Mouse (Mus musculus) brain, embryonic 14.5 days (tissue): ENCODE results near the gene Hebp1. TPM values are rescaled to one million over a fixed set of nuclear protein-coding genes. Genes with fewer than 3 reads are reported as not detected.

Experiments used
- DNase-seq: peaks from one replicate; pipeline ENCODE4 v3.0.0-alpha.2; 2011; ENCODE audit warnings: low read depth
- CTCF ChIP-seq: fragments of 200-500 bp; IDR thresholded peaks from 2 replicates; pipeline ENCODE4 v1.5.1; 2012; ENCODE audit warnings: inconsistent platforms, mild to moderate bottlenecking, moderate library complexity, borderline replicate concordance; ENCODE audit not compliant: insufficient read depth, insufficient read length; ENCODE audit errors: extremely low read depth
- POLR2A ChIP-seq: fragments of 200-500 bp; IDR thresholded peaks from 2 replicates; pipeline ENCODE4 v1.6.1; 2012; ENCODE audit warnings: mild to moderate bottlenecking, inconsistent platforms, borderline replicate concordance; ENCODE audit not compliant: poor library complexity, insufficient read depth, insufficient read length, severe bottlenecking; ENCODE audit errors: extremely low read depth
- polyA plus RNA-seq: library from polyadenylated mRNA; depleted of rRNA; stranded (reverse); fragments of >200 nt; gene quantifications from 2 replicates; pipeline ENCODE4 v1.2.3, GENCODE M21; 2012; rRNA removed

Hebp1 gene
- polyA plus RNA-seq, 1 experiment: 7.2 TPM

GRCm38 (mm10) chr6:135102736-135103303 lies 95.0 kb downstream of the Hebp1 start:
- TF ChIP-seq POLR2A (no peak), CTCF (no peak)
- no peak for DNase-seq

- DNase-seq: no peak
- TF ChIP-seq POLR2A: no peak
- no peak for TF ChIP-seq CTCF
Measured at GRCm38 (mm10) chr6:135100787-135101472, 96.9 kb downstream of the Hebp1 start.

- peak; percentile 72 for DNase-seq
- no peak for TF ChIP-seq CTCF
- no peak for TF ChIP-seq POLR2A
Measured at GRCm38 (mm10) chr6:135092798-135093470, 104.9 kb downstream of the Hebp1 start.

GRCm38 (mm10) chr6:135090661-135091060 lies 107.2 kb downstream of the Hebp1 start:
- TF ChIP-seq CTCF (no peak), POLR2A (no peak)
- DNase-seq: no peak

- TF ChIP-seq POLR2A: no peak
- TF ChIP-seq CTCF: peak; percentile 18; the same call in 1 of the 2 replicates
- DNase-seq: peak; percentile 39
Measured at GRCm38 (mm10) chr6:135089786-135090185, 108.0 kb downstream of the Hebp1 start.

GRCm38 (mm10) chr6:135087721-135088451 lies 109.9 kb downstream of the Hebp1 start:
- TF ChIP-seq POLR2A (no peak), CTCF (peak; percentile 95)
- peak; percentile 92 for DNase-seq

Other genes with a start within 250 kb of the Hebp1 start
- gene Apold1, start 216.3 kb downstream of the Hebp1 start, polyA plus RNA-seq: 2.2 and 2.8 TPM in 2 replicates
- gene Ddx47, start 186.4 kb downstream of the Hebp1 start, polyA plus RNA-seq: 74.4 and 86.3 TPM in 2 replicates
- gene Gprc5a, start 132.4 kb downstream of the Hebp1 start, polyA plus RNA-seq: 0.18 and 0.48 TPM in 2 replicates
- gene Gprc5d, start 79.7 kb downstream of the Hebp1 start, polyA plus RNA-seq: 0.08 TPM in 1 of 2 replicates, not detected in the other
- 78.3 and 87.5 TPM in 2 replicates for gene Fam234b, start within 50 bp of the Hebp1 start, polyA plus RNA-seq
- gene Gsg1, start 56.3 kb upstream of the Hebp1 start, polyA plus RNA-seq: 0.27 and 0.44 TPM in 2 replicates
- gene Pbp2, start 112.4 kb upstream of the Hebp1 start, polyA plus RNA-seq: 0.08 TPM in 1 of 2 replicates, not detected in the other
- gene Emp1, start 164.5 kb upstream of the Hebp1 start, polyA plus RNA-seq: 27.0 and 43.6 TPM in 2 replicates